Comparison of ENCODE assay signal across 9 mouse cellular contexts in the genomic region with DNA sequence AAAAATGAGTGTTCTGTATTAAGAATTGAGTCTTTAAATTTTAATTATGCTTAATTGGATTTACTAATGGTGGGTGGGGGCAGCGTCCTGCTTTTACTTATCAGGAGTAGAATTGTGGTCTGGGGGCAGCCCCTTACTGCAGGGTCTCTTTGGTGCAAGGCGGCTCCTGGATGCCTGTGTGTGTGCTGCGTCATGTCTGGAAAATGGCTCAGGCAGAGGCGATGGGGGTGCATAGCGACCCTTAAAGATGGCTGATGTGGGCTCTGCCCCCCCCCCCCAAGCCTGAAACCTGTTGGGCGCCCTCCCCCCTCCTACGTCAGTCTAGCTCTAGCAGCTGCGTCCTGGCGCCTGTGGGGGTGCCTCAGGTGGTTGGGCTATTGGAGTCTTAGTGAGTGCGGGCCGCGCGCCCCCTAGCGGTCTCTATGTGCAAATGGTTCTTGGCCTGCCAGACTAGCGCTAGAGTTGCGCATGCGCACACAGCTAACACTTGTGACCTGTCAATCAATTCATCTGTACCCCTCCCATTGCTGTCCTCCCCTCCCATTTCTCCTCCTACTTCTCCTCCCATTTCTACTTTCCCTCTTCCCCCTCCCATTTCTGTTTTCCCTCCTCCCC. TPM values are rescaled to one million over a fixed set of nuclear protein-coding genes. Genes with fewer than 3 reads are reported as not detected.
DNase-seq lines count a peak whose midpoint lies in the region; ATAC-seq and TF ChIP-seq lines count a peak whose summit lies in the region.
"Had no signal": no experiment of that assay in that cellular context is flagged by ENCODE, and none has a peak within 500 bp of the region (broad histone marks: within the 10 kb centered on the region; RNA-seq: fewer than 3 reads in every experiment).

No protein-coding gene starts in this region.

- peaks cover 1 to 4% of the 10 kb centered on the region in 2 experiments; a peak in 2 of 4 replicates for H3K4me1 ChIP-seq in ES-E14 (ENCODE audit: control insufficient read depth in 2 of 2, insufficient read depth in 2 of 2, low read length in 2 of 2, poor library complexity in 1 of 2)
- H3K4me1 ChIP-seq in heart, embryonic 14.5 days (ENCODE audit: control insufficient read depth in 2 of 2, insufficient read depth in 2 of 2, low read length in 2 of 2): no peaks in the 10 kb centered on the region

- H3K36me3 ChIP-seq in ES-E14 (ENCODE audit: control insufficient read depth, insufficient read depth, low read length, poor library complexity, severe bottlenecking): peaks cover 22% of the 10 kb centered on the region
- H3K36me3 ChIP-seq in heart, embryonic 14.5 days (ENCODE audit: control insufficient read depth, insufficient read depth, low read length): peaks cover 21% of the 10 kb centered on the region; the same call in 1 of the 2 replicates

- peak overlapping the region; percentile 67 for H3K4me2 ChIP-seq in heart, embryonic 14.5 days (ENCODE audit: low read length)

- ATAC-seq in heart, embryonic 14.5 days (ENCODE audit: insufficient number of reproducible peaks, insufficient read depth, low FRiP score, low read depth): peak; percentile 26; the same call in 1 of the 2 replicates
- peak; percentile 89 for ATAC-seq in megakaryocyte, adult 5-6 weeks (ENCODE audit: poor library complexity, severe bottlenecking)
- ATAC-seq in activated CD4-positive, CD25-positive, alpha-beta regulatory T cell, adult 4 months: no peak

- in situ Hi-C loops in ES-E14 (cut with MboI; ENCODE audit: low sequenced_read_pairs in 2 of 2, unreplicated experiment in 2 of 2): no loop called here

- no peaks in the 10 kb centered on the region for H3K27me3 ChIP-seq in heart, embryonic 14.5 days (ENCODE audit: control insufficient read depth, insufficient read depth, low read length)

- peak overlapping the region; percentile 68 for H3K27ac ChIP-seq in ES-E14 (ENCODE audit: insufficient read depth, low read depth, low read length, poor library complexity, severe bottlenecking)
- H3K27ac ChIP-seq in heart, embryonic 14.5 days (replicated peaks in 1 of 2; ENCODE audit: control insufficient read depth in 1 of 2, insufficient read depth in 1 of 2, low read depth in 2 of 2, low read length in 2 of 2): no peak overlapping the region

- peak overlapping the region; percentile 75 to 79 for H3K4me3 ChIP-seq in ES-E14 (ENCODE audit: insufficient read depth in 1 of 2, low read depth in 1 of 2, low read length in 2 of 2, poor library complexity in 1 of 2, severe bottlenecking in 1 of 2)
- H3K4me3 ChIP-seq in heart, embryonic 14.5 days (ENCODE audit: control insufficient read depth in 1 of 2, insufficient read depth in 1 of 2, low read depth in 1 of 2, low read length in 2 of 2): peak overlapping the region; percentile 47 to 49

- peak; percentile 89 for DNase-seq in ES-E14 (ENCODE audit: low read depth, low spot score)
- peak; percentile 88 for DNase-seq in adrenal gland, postnatal 14 days
- peak; percentile 74 for DNase-seq in embryo, embryonic 9.5 days (ENCODE audit: extremely low spot score)
- peak; percentile 83 to 88 for DNase-seq in left cerebral cortex, postnatal 10 days (ENCODE audit: extremely low spot score in 1 of 2, low spot score in 2 of 2)
- DNase-seq in right cerebral cortex, postnatal 36 days (ENCODE audit: low spot score in 2 of 2): peak; percentile 92

- intact Hi-C loops in left cerebral cortex, postnatal 10 days (cut with DNase I): no loop called here

- 34% methylated on average over 17 of the region's 17 CpGs for WGBS in heart, embryonic 14.5 days

- no peaks in the 10 kb centered on the region for H3K9me3 ChIP-seq in ES-E14 (ENCODE audit: control insufficient read depth, insufficient read depth, low read depth, low read length)
- H3K9me3 ChIP-seq in heart, embryonic 14.5 days (ENCODE audit: control insufficient read depth, low read length): peaks cover 46% of the 10 kb centered on the region

- peak overlapping the region; percentile 60; the same call in 1 of the 2 replicates for H3K9ac ChIP-seq in ES-E14 (ENCODE audit: insufficient read depth, low read depth, low read length, poor library complexity, severe bottlenecking)
- no peak overlapping the region for H3K9ac ChIP-seq in heart, embryonic 14.5 days (ENCODE audit: low read length)

TF ChIP-seq in ES-E14, 5 proteins besides CTCF, POLR2A, EP300 and RAD21:
- TF ChIP-seq ZC3H11A (IDR thresholded peaks at IDR 0.05; ENCODE audit: borderline replicate concordance, low read depth, low read length) (0 out of 2 replicates have a peak, but pooled peaks have one; percentile 32), MAFK (IDR thresholded peaks at IDR 0.05; ENCODE audit: insufficient read depth, low read depth, low read length) (no peak)
TF ChIP-seq in ES-E14: peak in this region for 1.

RNA-seq across cellular contexts. Expression of gene Rtl1, which starts 57.4 kb away (rescaled TPM):
- total RNA-seq in ES-E14 (2012; rRNA removed): 4.0 and 5.7 TPM in 2 replicates
- 4.4 and 4.5 TPM in 2 replicates for total RNA-seq in adrenal gland, postnatal 14 days (2021)
- 0.53 and 0.54 TPM in 2 replicates for polyA plus RNA-seq in heart, embryonic 14.5 days (2014; fragmentation: Nextera tagmentation; extraction: Ambion mirVana)
- under 1 TPM; 0.13 to 0.14 TPM for total RNA-seq in left cerebral cortex, postnatal 10 days (2021)
- total RNA-seq in megakaryocyte, adult 5-6 weeks (2015): not detected in 2 replicates
- total RNA-seq in megakaryocyte, adult 5-6 weeks (2017): not detected in 2 replicates
- not detected for polyA plus RNA-seq in activated CD4-positive, CD25-positive, alpha-beta regulatory T cell, adult 4 months (2017; shearing (Covaris generic))
- total RNA-seq: hematopoietic stem cell, adult 5-6 weeks had no signal
